Mouse (Mus musculus) hindlimb bud, embryonic 11.5 days (tissue): ENCODE measurements around the gene Ugt1a1.

Experiments used
- DNase-seq: peaks from one replicate; pipeline ENCODE4 v3.0.0-alpha.2; 2012; ENCODE audit warnings: low read depth, low spot score; ENCODE audit errors: extremely low spot score

The Ugt1a1 gene

GRCm38 (mm10) chr1:88233421-88234247, 21.9 kb downstream of the Ugt1a1 start:
- no peak for DNase-seq

GRCm38 (mm10) chr1:88234248-88234610, 22.5 kb downstream of the Ugt1a1 start:
- no peak for DNase-seq

DNA sequence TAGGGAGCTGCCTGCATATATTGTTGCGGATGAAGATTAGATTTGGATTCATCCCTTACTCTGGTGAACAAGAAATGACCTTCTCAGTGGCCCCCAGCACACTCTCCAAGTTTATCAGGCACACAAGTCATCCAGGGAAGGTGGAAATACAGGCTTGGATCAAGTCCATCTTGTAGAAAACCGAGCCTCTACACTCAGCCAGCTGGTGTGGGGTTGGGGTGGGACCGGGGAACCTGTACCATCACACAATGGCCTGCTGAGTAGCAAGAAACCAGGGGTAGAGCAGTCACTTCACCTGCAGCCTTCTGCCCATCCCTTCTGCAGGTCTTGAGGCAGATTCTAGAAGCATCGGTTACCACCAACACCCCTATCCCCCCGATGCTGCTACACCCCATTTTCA, 22.9 kb downstream of the Ugt1a1 start:
- DNase-seq = no peak

GRCm38 (mm10) chr1:88235046-88235893, 23.5 kb downstream of the Ugt1a1 start:
- no peak for DNase-seq

- no peak for DNase-seq
These were observed 24.2 kb downstream of the Ugt1a1 start for GRCm38 (mm10) chr1:88235894-88236415.

- no peak for DNase-seq
These were observed 25.6 kb downstream of the Ugt1a1 start for GRCm38 (mm10) chr1:88237311-88237710.

DNA sequence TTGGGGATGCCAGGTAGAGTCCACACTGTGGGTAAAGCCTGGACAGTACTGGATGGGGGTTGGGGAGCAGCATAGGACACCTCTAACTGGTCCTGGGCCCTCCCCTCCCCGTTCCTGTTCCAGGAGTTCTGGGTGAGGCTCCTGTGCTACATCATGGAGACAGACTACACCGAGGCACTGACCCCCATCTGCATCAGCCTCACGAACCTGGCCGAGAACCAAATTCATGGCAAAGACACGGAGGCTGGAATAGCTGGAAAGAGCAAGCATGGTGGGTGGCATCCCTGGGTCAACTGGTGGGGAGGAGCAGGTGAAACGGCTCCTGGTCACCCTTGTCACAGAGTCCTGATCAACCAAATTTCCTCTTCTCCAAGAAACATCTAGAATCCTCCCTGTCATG, 27.0 kb downstream of the Ugt1a1 start:
- DNase-seq = no peak

DNA sequence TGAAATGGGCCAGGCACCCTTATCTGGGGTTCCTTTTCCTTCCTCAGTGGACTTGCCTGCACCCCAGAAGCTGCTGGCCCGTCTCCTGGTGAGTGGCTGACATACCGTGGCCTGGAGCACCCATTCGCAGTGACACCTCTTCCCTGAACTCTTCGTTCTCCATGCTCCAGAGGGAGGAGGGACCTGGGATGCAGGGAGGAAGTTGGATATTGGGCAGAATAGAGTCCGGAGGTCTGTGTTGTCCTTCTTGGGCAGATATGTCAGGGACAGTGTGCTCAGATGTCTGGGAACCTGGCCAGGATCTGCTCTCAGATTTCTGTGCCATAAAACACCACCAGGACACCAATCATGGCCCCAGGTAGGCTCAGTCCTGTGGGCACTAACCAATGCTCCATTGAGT, 28.3 kb downstream of the Ugt1a1 start:
- DNase-seq = no peak

DNA sequence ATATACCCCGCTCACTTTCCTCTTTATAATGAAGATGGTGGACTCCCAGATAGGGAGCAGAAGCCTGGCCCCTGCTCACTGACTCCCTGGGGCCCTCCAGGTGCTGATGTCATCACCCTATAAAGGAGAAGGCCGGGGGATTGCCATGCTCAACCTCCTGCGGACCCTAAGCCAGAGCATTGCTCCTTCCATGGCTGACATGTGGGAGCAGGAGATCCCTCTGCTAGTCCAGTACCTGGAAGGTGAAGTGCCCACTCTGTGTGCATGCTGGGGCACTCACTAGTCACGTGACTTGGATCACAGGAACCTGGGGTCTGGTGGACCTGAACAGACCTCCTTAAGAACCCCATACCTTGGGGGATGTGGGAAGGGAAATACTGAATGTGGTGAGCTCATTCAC, 28.8 kb downstream of the Ugt1a1 start:
- DNase-seq = no peak

DNA sequence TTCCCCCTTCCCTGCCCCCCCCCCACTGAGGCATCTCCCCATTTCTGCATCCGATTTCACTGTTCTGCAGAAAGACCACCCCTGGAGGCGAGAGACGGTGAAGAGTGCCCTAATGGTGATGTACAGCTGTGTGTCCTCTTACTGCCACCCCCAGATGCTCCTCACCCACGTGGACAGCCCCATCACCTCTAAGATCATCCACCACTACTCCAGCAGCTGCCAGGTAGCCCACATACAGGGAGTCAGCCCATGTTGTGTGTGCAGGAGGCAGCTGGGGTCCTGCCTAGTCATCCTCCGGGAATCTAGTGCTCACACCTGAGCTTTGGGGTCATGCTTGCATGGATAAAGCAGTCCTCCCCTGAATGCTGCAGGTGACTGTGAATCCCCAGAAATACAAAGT, 32.1 kb downstream of the Ugt1a1 start:
- DNase-seq = no peak

DNA sequence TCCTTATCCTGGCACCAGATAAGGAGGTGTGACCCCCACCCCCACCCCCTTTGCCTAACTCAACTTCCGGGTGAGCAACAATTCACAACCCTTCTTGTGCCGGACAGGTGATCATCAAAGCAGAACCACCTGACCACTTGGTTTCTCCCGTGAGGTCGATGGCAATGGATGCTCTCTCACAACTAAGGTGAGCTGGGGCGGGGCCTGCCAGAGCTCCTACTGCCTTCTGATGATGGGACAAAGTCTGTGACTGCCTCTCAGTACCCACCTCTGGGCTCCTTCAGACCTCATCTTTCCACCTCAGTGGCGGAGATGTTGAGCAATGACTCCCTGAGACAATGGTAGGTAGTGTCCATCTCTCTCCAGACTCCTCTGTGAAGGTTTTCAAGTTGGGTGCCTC, 34.1 kb downstream of the Ugt1a1 start:
- no peak for DNase-seq

DNA sequence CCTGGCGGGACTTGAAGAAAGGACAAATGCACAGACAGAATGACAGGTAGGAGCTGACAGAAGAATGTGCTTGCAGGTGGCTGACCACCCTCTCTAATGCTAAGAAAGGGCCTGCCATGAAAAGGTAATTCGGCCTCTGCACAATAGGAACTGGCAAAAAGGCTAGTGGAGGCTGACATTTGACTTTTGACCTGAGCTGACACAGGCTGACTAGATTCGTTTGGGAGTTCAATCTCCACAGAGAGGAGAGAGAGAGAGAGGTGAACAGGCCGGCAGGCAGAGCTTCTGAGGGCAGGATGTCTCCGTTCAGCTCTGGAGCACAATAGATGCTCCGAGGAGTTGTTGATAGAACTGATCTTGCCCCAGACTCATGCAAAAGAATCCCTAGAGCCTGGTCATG, 34.6 kb downstream of the Ugt1a1 start:
- no peak for DNase-seq

DNA sequence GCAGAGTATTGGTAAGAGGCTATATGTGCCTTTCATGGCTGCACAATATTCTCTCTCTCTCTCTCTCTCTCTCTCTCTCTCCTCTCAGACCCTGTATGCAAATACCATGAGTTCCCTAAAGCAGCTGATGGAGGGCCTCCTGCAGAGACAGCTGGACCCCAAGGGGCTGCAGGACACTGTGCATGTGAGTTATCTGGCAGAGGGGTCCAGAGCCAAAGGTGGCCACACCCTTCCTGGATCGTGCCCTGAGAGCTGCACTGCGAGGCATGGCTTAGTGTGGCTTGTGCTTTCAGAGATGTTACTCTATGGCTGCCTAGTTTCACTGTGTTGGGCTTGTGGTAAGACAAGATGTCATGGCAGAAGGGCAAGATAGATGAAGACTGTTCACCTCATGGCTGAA, 35.9 kb downstream of the Ugt1a1 start:
- DNase-seq = no peak

DNA sequence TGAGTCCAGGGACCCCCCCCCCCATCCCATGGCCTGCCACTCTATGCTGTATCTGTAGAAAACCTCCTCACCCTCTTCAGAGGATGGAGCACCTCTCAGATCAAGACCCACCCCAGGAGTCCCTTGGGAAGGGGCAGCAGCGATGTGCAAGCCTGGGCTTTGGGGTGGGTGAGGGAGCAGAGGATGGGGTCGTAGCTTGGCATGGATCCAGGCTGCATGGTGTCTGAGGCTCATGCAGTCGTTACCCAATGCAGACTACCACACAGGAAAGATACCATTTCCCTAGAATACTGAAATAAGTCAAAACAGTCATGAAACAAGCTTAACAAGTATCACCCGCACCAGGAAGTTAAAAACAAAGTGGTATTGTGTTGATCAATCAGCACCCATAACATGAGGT, 36.9 kb downstream of the Ugt1a1 start:
- no peak for DNase-seq

GRCm38 (mm10) chr1:88249596-88249995, 37.8 kb downstream of the Ugt1a1 start:
- DNase-seq = no peak

GRCm38 (mm10) chr1:88250023-88250422, 38.3 kb downstream of the Ugt1a1 start:
- no peak for DNase-seq

DNA sequence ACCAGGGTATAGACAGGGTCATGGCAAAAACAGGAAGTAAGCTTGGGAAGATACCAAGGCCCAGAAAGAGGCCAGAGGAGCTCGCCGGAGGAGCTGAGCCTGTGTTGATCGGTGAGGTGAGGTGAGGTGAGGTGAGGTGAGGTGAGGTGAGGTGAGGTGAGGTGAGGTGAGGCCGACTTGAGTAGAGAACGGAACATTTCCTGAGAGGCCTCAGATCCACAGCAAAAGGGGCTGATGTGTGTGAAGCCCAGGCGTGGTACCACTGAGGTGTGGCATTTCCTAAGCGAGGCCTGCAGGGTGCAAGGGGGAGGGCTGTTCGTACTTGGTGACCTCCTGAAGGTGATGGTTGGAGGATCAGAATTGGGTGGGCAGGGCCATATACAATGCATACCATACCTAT, 41.3 kb downstream of the Ugt1a1 start:
- DNase-seq = no peak

GRCm38 (mm10) chr1:88253540-88253939, 41.8 kb downstream of the Ugt1a1 start:
- DNase-seq = no peak

DNA sequence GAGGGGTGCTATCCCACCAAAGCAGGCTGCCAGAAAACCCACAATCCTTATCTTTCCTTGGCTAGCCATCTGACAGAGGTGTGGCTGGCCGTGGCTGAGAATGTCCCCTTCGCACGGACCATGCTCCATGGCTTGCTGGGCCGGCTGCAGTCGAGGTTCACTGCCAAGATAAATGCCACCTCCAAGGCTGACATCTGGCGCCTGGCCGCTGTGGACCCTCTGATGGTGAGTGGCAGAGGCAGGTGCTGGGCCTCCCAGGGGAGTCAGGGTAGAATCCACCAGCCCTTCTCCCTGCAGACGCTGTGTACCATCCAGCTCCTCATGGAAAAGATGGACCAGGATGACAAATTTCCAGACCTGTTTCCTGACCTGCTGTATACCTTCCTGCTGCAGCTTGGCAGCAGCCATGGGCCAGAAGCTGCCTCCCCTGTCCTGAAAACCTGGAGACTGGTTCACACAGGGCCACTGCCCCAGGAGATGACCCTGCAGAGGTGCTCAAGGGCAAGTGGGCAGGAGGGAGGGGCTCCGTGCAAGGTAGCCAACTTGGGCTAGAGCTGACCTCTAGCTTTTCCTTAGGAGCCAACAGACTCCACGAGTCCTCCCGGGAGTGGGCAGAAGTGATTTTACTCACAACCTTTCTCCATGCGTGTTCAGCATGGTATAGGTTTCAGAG, 43.2 kb downstream of the Ugt1a1 start:
- no peak for DNase-seq

DNA sequence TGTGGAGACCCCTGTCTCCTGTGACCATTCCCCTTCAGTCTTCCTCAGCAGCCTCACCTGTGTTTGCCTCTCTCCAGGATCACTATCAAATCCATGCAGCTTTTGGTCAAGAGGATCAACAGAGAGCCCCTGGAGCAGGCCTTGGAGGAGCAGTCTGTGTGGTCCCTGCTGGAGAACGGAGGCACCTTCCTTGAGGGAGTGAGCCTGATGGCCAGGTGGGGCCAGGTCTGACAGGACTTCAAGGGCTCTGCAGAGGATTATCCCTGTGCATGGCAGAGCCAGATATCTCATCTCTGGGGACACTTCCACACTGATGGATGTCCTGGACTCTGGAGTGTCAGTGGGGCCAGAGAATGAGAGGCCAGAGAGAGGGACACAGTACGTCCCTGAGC, 43.7 kb downstream of the Ugt1a1 start:
- no peak for DNase-seq

DNA sequence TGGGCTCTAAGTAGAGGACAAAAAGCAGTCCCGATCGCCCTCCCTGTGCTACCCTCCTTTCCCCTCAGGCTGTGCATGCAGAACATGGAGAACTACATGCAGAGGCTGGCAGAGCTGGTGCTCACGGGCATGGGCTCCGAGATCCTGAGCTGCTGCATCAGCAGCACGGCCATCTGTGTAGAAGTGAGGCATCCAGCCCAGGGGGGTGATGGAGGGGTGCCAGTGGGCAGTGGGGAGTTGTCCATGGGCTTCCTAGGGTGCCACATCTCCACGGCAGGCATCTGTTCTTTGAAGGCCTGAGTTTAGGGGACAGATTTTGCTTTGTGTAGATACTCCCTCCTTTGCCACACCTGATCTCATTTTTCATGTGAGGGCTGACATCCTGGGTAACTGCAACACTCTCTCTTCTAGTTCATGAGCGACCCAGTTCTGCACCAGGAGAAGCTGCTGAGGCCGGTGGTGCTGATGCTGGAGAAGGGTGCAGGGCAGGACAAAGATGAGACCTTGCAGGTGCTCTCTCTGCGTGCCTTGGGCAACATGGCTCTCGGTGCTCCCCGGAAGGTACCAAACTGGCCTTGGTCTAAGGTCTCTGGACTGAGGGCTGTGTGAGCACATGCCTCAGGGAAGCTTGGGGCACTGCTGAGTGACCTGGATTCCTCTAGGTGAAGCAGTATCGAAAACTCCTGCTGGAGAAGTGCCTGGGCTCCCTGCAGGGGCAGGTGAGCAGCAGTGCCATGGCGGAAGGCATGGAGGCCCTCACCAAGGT, 44.4 kb downstream of the Ugt1a1 start:
- no peak for DNase-seq
